Mouse (Mus musculus) midbrain, embryonic 15.5 days (tissue): ENCODE data around the gene Cnot8. TPM values are rescaled to one million over a fixed set of nuclear protein-coding genes. Genes with fewer than 3 reads are reported as not detected.

Experiments used
- ATAC-seq: fragments of 200-750 bp; cut with Nextera tagmentation; replicated peaks from 2 replicates; pipeline ENCODE4 v1.8.0; 2017; ENCODE audit warnings: moderate TSS enrichment
- H3K27ac ChIP-seq: fragments of 300-500 bp; sonication (generic); 2 replicates; pipeline ENCODE4 v1.5.1; 2015; ENCODE audit warnings: mild to moderate bottlenecking, inconsistent platforms
- H3K27me3 ChIP-seq: fragments of 300-500 bp; sonication (generic); replicated peaks from 2 replicates; pipeline ENCODE4 v1.6.1; 2015; ENCODE audit warnings: inconsistent platforms
- H3K36me3 ChIP-seq: fragments of 300-500 bp; sonication (generic); replicated peaks from 2 replicates; pipeline ENCODE4 v1.6.1; 2015; ENCODE audit warnings: inconsistent platforms
- H3K4me1 ChIP-seq: fragments of 300-500 bp; sonication (generic); 2 replicates; pipeline ENCODE4 v1.6.1; 2015; ENCODE audit warnings: inconsistent platforms
- H3K4me2 ChIP-seq: fragments of 300-500 bp; sonication (generic); 2 replicates; pipeline ENCODE4 v1.6.1; 2015; ENCODE audit warnings: inconsistent platforms, mild to moderate bottlenecking, moderate library complexity
- H3K4me3 ChIP-seq: fragments of 300-500 bp; sonication (generic); 2 replicates; pipeline ENCODE4 v1.5.1; 2015; ENCODE audit warnings: mild to moderate bottlenecking, inconsistent platforms
- H3K9ac ChIP-seq: fragments of 300-500 bp; sonication (generic); 2 replicates; pipeline ENCODE4 v1.6.1; 2015; ENCODE audit warnings: mild to moderate bottlenecking, inconsistent platforms
- H3K9me3 ChIP-seq: fragments of 300-500 bp; sonication (generic); 2 replicates; pipeline ENCODE4 v1.6.1; 2016; ENCODE audit warnings: inconsistent platforms
- WGBS: fragments of 180-500 bp; shearing (Covaris S2); methylation state at CpG from one replicate; pipeline ENCODE4 v1.1.7; 2015; ENCODE audit warnings: mixed read lengths; 5-methylcytosine and 5-hydroxymethylcytosine counted together
- polyA plus RNA-seq: library from polyadenylated mRNA; unstranded; fragments of >200 nt; fragmentation: Nextera tagmentation; extraction: Ambion mirVana; gene quantifications from 2 replicates; pipeline ENCODE4 v1.2.1, GENCODE M21; 2015

Gene Cnot8
- polyA plus RNA-seq, 1 experiment from 2014 or later, result 116 TPM

DNA sequence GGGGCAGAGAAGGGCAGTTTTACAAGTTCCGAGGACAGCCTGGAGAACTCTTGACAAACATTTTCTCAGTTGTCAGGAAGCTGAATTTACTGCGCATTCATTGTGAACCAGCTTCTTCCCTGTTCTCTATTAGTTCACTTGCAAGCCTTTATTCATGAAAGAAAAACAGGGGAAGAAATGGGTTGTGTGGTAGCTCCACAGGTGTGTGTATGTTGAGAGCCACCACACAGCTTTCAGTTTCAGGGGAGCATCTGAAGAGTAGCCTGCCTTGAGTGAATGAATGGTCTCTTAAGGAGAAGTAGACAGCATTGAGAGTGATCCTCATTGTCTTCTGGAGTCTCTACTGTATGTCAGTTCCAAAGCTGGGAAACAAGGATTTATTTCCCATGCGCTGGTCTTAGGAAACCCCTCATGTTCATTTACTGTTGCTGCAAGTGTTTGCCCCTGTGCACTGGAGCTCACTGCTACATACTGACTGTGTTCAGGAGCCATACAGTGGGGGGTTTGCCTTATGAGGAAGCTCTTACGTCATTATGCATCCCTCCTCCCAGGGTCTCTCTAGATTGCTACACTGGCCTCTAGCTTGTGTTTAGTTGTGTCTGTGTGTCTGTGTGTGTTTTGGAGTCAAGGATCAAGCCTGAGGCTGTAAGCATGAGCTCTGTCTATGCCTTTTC is 3.8 kb downstream of the Cnot8 start:
- H3K4me2 ChIP-seq, result no peak overlapping the region
- H3K4me3 ChIP-seq, result no peak overlapping the region
- H3K9ac ChIP-seq, result no peak overlapping the region
- no peak overlapping the region for H3K27ac ChIP-seq
- peaks cover 23% of the 10 kb centered on the region for H3K36me3 ChIP-seq
- H3K27me3 ChIP-seq, result no peaks in the 10 kb centered on the region
- H3K4me1 ChIP-seq, result peaks cover 35% of the 10 kb centered on the region
- WGBS, result 90% methylated on average over 4 of the region's 4 CpGs
- no peak for ATAC-seq
- H3K9me3 ChIP-seq, result no peaks in the 10 kb centered on the region

DNA sequence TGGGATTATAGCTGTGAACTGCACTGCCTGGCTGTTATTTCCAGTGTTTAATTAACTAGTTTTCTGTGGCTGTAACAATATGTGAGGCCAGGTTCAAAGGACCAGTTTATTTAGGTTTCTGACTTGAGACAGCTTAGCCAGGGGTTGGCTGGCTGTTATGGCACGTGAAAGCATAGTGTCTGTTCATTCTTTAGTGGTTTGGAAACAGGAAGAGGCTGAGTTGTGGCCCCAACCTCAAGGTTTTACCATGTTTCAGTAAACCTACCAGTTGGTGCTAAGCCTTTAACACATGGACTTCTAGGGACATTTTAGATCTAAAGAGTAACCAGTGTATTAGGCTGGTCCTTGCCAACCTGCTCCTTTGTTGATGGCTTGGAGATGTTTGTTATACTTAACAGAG is 12.6 kb downstream of the Cnot8 start:
- Histone ChIP-seq H3K4me3 (no peak overlapping the region), H3K27ac (no peak overlapping the region), H3K36me3 (peaks cover 78% of the 10 kb centered on the region), H3K27me3 (no peaks in the 10 kb centered on the region), H3K9me3 (no peaks in the 10 kb centered on the region), H3K4me1 (no peaks in the 10 kb centered on the region), H3K9ac (no peak overlapping the region), H3K4me2 (no peak overlapping the region)
- ATAC-seq, result no peak
- WGBS, result 78% methylated on average over 1 of the region's 1 CpGs

DNA sequence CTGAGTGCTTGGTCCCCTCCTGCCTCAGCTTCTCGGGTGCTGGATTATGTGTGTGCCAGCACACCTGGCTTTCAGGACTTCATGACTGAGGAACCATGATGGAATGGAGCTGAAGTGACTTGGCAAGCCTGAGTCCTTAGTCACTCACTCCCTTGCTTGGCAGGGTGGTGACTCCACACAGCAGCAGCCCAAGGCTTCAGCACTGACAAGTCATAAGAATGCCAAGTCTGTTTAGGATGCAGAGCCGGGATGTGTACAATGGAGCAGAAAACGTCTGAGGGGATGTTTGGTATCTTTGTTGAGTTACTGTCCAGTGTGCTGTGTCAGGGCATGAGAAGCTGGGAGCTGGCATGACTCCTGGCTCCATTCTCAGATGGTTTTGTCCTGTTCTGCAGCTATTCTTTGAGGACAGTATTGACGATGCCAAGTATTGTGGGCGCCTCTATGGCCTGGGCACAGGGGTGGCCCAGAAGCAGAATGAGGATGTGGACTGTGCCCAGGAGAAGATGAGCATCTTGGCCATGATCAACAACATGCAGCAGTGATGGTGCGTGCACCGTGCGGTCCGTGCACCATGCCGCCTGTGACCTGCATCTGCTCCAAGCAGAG is 13.2 kb downstream of the Cnot8 start:
- no peak for ATAC-seq
- Histone ChIP-seq H3K4me3 (no peak overlapping the region), H3K27ac (no peak overlapping the region), H3K9me3 (no peaks in the 10 kb centered on the region), H3K9ac (no peak overlapping the region), H3K27me3 (no peaks in the 10 kb centered on the region), H3K4me2 (no peak overlapping the region), H3K4me1 (no peaks in the 10 kb centered on the region), H3K36me3 (peaks cover 72% of the 10 kb centered on the region)
- 85% methylated on average over 10 of the region's 10 CpGs for WGBS

DNA sequence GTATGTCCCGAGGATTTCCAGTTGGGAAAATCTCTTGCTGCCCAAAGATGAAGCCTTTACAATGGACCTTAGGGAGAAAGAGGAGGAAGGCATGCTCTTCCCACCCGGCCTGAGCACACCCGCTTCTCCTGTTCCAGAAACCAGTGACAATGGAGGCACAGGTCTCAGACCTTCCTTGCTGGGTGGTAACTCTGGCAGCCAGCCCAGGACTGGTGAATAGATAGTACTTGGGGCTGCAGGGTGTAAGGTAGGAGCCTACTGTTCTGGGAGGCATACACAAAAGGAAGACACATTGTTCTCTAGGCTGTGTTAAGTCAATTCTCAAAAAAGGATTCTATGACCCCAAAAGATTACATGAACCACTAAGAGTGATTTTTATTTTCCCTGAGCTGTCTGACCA is 16.7 kb downstream of the Cnot8 start:
- WGBS, result 80% methylated on average over 3 of the region's 3 CpGs
- Histone ChIP-seq H3K36me3 (peaks cover 56% of the 10 kb centered on the region), H3K27ac (no peak overlapping the region), H3K4me1 (no peaks in the 10 kb centered on the region), H3K4me3 (no peak overlapping the region), H3K27me3 (no peaks in the 10 kb centered on the region), H3K4me2 (no peak overlapping the region), H3K9me3 (no peaks in the 10 kb centered on the region), H3K9ac (no peak overlapping the region)
- no peak for ATAC-seq

DNA sequence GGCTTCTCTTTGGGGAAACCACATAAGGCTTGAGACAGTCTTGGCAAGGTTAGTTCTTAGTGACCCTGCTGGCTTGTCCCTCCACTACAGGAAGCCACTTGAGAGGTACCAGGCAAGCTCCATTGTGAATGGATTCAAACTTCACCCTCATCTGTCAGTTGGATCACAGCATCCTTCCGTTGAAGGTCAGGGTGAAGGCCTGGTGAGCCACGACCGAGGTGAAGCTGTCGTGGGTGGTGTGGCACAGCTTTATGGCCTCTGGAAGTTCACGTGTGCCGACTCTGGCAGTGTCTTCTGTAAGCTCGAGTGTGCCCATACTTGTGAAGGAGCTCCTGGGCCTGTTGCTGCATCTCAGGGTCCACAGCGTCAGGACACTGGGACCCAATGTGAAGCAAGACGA is 17.4 kb downstream of the Cnot8 start:
- no peaks in the 10 kb centered on the region for H3K9me3 ChIP-seq
- no peak overlapping the region for H3K9ac ChIP-seq
- no peak overlapping the region for H3K4me2 ChIP-seq
- H3K36me3 ChIP-seq, result peaks cover 56% of the 10 kb centered on the region
- 95% methylated on average over 9 of the region's 9 CpGs for WGBS
- H3K27ac ChIP-seq, result no peak overlapping the region
- no peak for ATAC-seq
- H3K27me3 ChIP-seq, result no peaks in the 10 kb centered on the region
- no peak overlapping the region for H3K4me3 ChIP-seq
- no peaks in the 10 kb centered on the region for H3K4me1 ChIP-seq

DNA sequence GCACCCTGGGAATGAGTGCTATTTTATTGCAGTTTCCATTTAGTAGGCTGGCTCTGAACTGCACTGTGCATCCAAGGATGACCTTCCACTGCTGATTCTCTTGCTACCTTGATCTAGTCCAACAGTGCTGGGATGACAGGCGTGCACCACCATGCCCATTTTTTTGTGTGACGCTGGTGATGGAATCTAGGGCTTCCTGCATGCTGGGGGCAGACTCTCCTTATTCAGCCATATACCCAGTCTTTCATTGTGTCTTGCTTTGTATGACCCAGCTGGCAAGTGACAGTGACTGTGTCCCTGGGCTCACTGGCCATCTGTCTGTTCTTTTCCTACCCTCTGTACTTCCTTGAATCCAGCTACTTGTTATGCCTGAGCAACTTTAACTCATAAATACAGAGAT is 19.8 kb downstream of the Cnot8 start:
- peaks cover 50% of the 10 kb centered on the region for H3K36me3 ChIP-seq

DNA sequence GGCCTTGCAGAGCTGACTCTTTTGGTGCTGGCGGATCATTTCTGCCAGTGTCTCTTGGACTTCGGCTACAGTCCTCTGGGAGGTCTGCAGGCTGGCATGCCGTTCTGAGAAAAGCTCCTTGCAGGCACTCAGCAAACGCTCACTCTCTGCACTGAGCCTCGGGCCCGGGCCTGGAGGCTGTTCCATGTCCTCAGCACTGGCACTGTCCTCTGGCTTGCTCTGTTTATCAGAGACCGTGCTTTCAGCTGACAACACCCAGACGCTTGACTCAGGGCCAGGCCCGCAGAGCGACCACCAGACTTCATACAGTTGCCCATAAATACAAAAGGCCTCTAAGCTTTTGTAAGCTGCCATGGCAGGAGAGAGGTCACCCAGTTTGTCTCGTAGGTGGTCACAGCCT is 21.1 kb downstream of the Cnot8 start:
- Histone ChIP-seq H3K4me2 (no peak overlapping the region), H3K36me3 (peaks cover 54% of the 10 kb centered on the region)
- WGBS, result 87% methylated on average over 11 of the region's 11 CpGs

More for the DNA sequence above, 19.8 kb downstream of the Cnot8 start:
- no peak overlapping the region for H3K4me2 ChIP-seq
- WGBS, result 88% methylated on average over 2 of the region's 2 CpGs
- no peak overlapping the region for H3K27ac ChIP-seq
- no peak overlapping the region for H3K9ac ChIP-seq
- H3K4me1 ChIP-seq, result no peaks in the 10 kb centered on the region
- H3K9me3 ChIP-seq, result no peaks in the 10 kb centered on the region
- no peak overlapping the region for H3K4me3 ChIP-seq
- H3K27me3 ChIP-seq, result no peaks in the 10 kb centered on the region
- no peak for ATAC-seq

DNA sequence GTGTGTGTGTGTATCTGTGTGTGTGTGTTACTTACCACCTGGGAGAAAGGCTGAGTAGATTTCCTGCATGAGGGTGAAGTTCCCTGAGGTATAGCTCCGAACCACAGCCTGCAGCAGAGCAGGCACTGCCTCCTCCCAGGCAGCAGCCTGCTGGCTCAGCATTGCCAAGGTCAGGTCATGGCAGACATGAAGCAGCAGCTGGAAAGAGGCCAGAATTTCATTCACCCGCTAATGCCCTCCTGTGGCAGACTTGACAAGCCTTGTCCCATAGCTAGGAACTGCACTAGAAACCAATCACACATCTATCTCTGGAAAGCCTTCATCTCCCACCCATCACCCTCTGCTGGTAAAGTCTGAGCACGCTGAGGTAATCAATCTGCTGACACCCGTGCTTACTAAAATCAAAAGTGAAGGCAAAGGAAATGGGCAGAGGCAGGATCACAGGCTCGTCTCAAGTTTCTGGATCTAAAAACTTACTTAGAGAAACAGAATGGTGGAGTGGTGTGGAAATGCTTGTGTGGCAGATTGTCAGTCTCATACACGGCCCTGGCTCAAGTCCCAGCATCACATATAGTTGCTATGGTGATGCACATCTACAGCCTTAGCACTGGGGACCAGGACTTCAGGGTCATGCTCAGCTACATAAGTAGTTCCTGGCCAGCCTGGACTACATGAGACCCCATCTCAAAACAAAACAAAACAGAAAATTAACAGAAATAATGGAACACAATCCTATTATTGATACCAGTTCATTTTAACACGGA is 22.6 kb downstream of the Cnot8 start:
- Histone ChIP-seq H3K36me3 (peaks cover 50% of the 10 kb centered on the region), H3K4me2 (no peak overlapping the region), H3K9ac (no peak overlapping the region), H3K27me3 (no peaks in the 10 kb centered on the region), H3K4me1 (no peaks in the 10 kb centered on the region), H3K9me3 (no peaks in the 10 kb centered on the region), H3K4me3 (no peak overlapping the region), H3K27ac (no peak overlapping the region)
- no peak for ATAC-seq
- WGBS, result 74% methylated on average over 7 of the region's 7 CpGs

More for the DNA sequence above, 21.1 kb downstream of the Cnot8 start:
- no peak overlapping the region for H3K9ac ChIP-seq
- no peak for ATAC-seq
- H3K27ac ChIP-seq, result no peak overlapping the region
- no peaks in the 10 kb centered on the region for H3K27me3 ChIP-seq
- no peak overlapping the region for H3K4me3 ChIP-seq
- no peaks in the 10 kb centered on the region for H3K9me3 ChIP-seq
- H3K4me1 ChIP-seq, result no peaks in the 10 kb centered on the region

DNA sequence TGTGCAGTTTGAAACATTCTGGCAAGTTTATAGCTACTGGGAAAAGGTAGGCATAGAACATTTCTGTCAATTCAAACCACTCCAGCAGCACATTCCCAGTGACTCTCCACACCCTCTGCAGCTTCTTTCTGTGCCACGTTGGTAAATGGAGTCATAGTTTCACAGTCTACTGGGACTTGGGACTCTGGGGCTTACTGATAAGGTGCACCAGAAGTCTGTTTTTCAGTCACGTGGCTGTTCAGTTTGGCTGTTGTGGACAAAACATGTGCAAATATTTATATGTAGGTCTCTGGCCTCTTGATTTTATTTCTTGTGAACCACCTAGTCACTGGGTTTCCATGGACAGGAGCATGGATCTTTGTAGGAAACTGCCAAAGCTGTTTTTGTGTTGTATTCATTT is 23.6 kb downstream of the Cnot8 start:
- ATAC-seq, result no peak
- no peak overlapping the region for H3K4me3 ChIP-seq
- no peaks in the 10 kb centered on the region for H3K27me3 ChIP-seq
- H3K9ac ChIP-seq, result no peak overlapping the region
- 85% methylated on average over 2 of the region's 2 CpGs for WGBS
- no peak overlapping the region for H3K4me2 ChIP-seq
- peaks cover 55% of the 10 kb centered on the region for H3K36me3 ChIP-seq
- H3K4me1 ChIP-seq, result no peaks in the 10 kb centered on the region
- no peak overlapping the region for H3K27ac ChIP-seq
- no peaks in the 10 kb centered on the region for H3K9me3 ChIP-seq

DNA sequence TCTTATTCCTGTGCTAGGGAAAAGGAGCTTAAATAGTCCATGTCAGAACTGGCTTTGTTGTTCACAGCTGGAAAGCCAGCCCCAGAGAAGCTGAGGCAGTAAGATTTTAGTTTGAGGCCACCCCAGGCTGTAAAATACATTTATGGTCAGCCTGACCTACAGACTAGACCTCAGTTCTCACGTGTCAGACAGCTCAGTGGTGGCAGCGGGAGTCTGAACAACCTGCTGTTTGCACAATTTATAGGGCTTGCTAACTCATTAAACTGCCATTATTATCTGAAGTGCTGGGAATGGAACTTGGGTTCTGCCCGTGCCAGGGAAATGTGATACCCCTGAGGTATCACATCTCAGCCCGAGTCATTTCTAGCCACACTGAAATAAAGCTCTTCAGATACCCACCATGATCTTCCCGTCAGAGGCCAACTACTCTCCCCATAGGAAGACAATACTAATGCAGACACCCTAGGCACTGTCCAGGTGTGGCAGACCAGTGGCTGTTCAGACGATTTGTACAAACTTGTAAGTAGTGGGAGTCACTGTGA is 25.4 kb downstream of the Cnot8 start:
- Histone ChIP-seq H3K4me1 (no peaks in the 10 kb centered on the region), H3K9ac (no peak overlapping the region), H3K9me3 (no peaks in the 10 kb centered on the region), H3K27me3 (no peaks in the 10 kb centered on the region), H3K4me3 (no peak overlapping the region), H3K36me3 (peaks cover 60% of the 10 kb centered on the region), H3K4me2 (no peak overlapping the region), H3K27ac (no peak overlapping the region)
- ATAC-seq, result no peak
- WGBS, result 86% methylated on average over 6 of the region's 6 CpGs

DNA sequence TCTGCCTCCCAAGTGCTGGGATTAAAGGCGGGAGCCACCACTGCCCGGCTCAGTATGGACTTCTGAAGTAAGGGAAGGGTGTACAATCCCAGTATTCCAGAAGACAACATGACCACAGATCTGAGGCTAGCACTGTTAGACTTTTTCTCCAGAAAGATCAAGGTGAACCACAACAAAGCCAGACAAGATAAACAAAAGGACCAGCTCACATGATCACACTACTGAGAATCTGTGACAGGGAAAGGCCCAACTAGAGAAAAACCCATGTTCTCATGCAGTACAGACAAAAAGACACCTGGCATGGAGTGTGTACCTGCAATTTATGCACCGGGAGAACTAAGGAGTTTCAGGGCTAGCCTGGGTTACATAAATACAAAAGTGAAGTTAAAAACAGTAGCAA is 28.1 kb downstream of the Cnot8 start:
- H3K9me3 ChIP-seq, result no peaks in the 10 kb centered on the region
- no peaks in the 10 kb centered on the region for H3K27me3 ChIP-seq
- no peak overlapping the region for H3K27ac ChIP-seq
- H3K4me2 ChIP-seq, result no peak overlapping the region
- H3K4me3 ChIP-seq, result no peak overlapping the region
- 97% methylated on average over 3 of the region's 3 CpGs for WGBS
- H3K9ac ChIP-seq, result no peak overlapping the region
- peaks cover 67% of the 10 kb centered on the region for H3K36me3 ChIP-seq
- H3K4me1 ChIP-seq, result no peaks in the 10 kb centered on the region
- no peak for ATAC-seq

DNA sequence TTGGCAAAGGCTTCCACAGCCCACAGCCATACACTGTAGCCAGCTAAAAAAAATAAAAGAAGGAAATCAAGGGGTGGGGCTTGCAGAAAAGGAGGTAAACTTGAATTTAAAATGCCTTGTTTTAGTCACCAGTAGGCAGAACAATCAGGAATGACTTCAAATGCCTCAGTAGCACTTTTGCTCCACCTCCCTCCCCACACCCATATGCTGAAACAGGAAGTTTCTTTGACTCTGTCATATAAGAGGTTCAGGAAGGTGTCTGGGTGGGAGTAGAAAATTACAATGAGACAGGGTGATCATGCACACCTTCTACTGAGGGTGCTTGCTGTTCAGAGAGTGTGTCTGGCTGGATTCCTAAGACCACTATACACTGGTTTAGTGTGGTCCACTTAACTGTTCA is 30.9 kb downstream of the Cnot8 start:
- Histone ChIP-seq H3K4me1 (no peaks in the 10 kb centered on the region), H3K36me3 (peaks cover 59% of the 10 kb centered on the region), H3K4me2 (no peak overlapping the region), H3K4me3 (no peak overlapping the region), H3K9ac (no peak overlapping the region), H3K27me3 (no peaks in the 10 kb centered on the region), H3K9me3 (no peaks in the 10 kb centered on the region), H3K27ac (no peak overlapping the region)
- ATAC-seq, result no peak
